In the genomic region with DNA sequence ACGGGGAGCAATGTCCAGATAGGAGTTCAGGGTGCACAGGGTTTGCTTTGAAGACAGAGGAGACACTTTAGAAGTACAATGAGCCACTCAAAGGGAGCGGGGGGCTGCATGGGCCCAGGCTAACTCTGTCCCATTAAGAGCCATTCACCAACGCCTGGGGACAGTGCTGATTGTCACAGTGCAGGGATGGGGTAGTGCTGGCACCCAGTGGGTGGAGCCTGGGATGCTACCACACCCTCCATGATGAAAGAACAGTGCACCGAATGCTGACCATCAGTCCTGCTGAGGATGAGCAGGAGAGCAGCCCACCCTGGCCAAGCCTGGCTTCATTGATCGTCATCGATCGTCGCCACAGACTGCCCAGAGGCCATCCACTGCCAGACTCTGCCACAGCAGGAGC, we compare ENCODE assay signal across 25 mouse cellular contexts. TPM values are rescaled to one million over a fixed set of nuclear protein-coding genes. Genes with fewer than 3 reads are reported as not detected.
DNase-seq lines count a peak whose midpoint lies in the region; ATAC-seq and TF ChIP-seq lines count a peak whose summit lies in the region.
"Had no signal": no experiment of that assay in that cellular context is flagged by ENCODE, and none has a peak within 500 bp of the region (broad histone marks: within the 10 kb centered on the region; RNA-seq: fewer than 3 reads in every experiment).

No protein-coding gene starts in this region.

- H3K4me1 ChIP-seq in hindbrain, embryonic 16.5 days (ENCODE audit: control insufficient read depth, insufficient read depth, low read depth, low read length): peaks cover 19% of the 10 kb centered on the region
- H3K4me1 ChIP-seq in midbrain, embryonic 15.5 days: peaks cover 24% of the 10 kb centered on the region

- H3K4me2 ChIP-seq in hindbrain, embryonic 16.5 days (ENCODE audit: low read length): no peak overlapping the region
- no peak overlapping the region for H3K4me2 ChIP-seq in midbrain, embryonic 15.5 days
- H3K4me2 ChIP-seq: heart, embryonic 13.5 days; intestine, embryonic 15.5 days; lung, embryonic 14.5 days; stomach, embryonic 15.5 days had no signal

- no peak for TF ChIP-seq CTCF in layer of hippocampus, adult 2 months (conservative IDR thresholded peaks at IDR 0.05)

- no peaks in the 10 kb centered on the region for H3K36me3 ChIP-seq in hindbrain, embryonic 16.5 days (ENCODE audit: control insufficient read depth, insufficient read depth, low read length)
- H3K36me3 ChIP-seq in midbrain, embryonic 15.5 days (replicated peaks): no peaks in the 10 kb centered on the region
- H3K36me3 ChIP-seq: heart, embryonic 13.5 days; intestine, embryonic 15.5 days; limb, embryonic 10.5 days; stomach, embryonic 15.5 days had no signal

- peak overlapping the region; percentile 51; the same call in 1 of the 2 replicates for H3K27ac ChIP-seq in layer of hippocampus, adult 2 months
- peak overlapping the region; percentile 5; the same call in 1 of the 2 replicates for H3K27ac ChIP-seq in hindbrain, embryonic 16.5 days (ENCODE audit: low read depth, low read length)
- peak overlapping the region; percentile 31; the same call in 1 of the 2 replicates for H3K27ac ChIP-seq in midbrain, embryonic 15.5 days
- H3K27ac ChIP-seq: heart, embryonic 13.5 days; intestine, embryonic 15.5 days; stomach, embryonic 15.5 days had no signal

- H3K4me3 ChIP-seq in layer of hippocampus, adult 2 months: no peak overlapping the region
- H3K4me3 ChIP-seq in hindbrain, embryonic 16.5 days (ENCODE audit: low read length): no peak overlapping the region
- no peak overlapping the region for H3K4me3 ChIP-seq in midbrain, embryonic 15.5 days
- H3K4me3 ChIP-seq: heart, embryonic 13.5 days; intestine, embryonic 15.5 days; limb, embryonic 10.5 days; stomach, embryonic 15.5 days had no signal

- 0 out of 2 replicates have a peak, but pooled peaks have one; percentile 12 for ATAC-seq in hindbrain, embryonic 16.5 days
- ATAC-seq in midbrain, embryonic 15.5 days (replicated peaks): peak; percentile 60
- ATAC-seq: intestine, embryonic 15.5 days had no signal

- H3K9me3 ChIP-seq in hindbrain, embryonic 16.5 days (ENCODE audit: control insufficient read depth, low read length): no peaks in the 10 kb centered on the region
- no peaks in the 10 kb centered on the region for H3K9me3 ChIP-seq in midbrain, embryonic 15.5 days
- H3K9me3 ChIP-seq: heart, embryonic 13.5 days; intestine, embryonic 15.5 days; limb, embryonic 10.5 days; stomach, embryonic 15.5 days had no signal

- WGBS in hindbrain, embryonic 16.5 days: 66% methylated on average over 8 of the region's 8 CpGs
- 46% methylated on average over 8 of the region's 8 CpGs for WGBS in midbrain, embryonic 15.5 days

- DNase-seq in cerebellum, adult 9-11 months: peak; percentile 37
- DNase-seq in cerebellum, adult 8-10 months: no peak
- DNase-seq in layer of hippocampus, adult 2 months (ENCODE audit: low spot score in 2 of 2): no peak
- DNase-seq in layer of hippocampus, adult 9-10 months (ENCODE audit: low spot score): no peak
- DNase-seq in urinary bladder, postnatal 14 days (ENCODE audit: low spot score): no peak
- DNase-seq in urinary bladder, adult 18-20 months (ENCODE audit: low spot score in 2 of 2): no peak
- DNase-seq: adrenal gland, adult 8-10 months; cerebellum, adult 11-12 months; cerebellum, postnatal 36 days; heart, adult 11 months; heart, postnatal 36 days; kidney, postnatal 4 days; lung, embryonic 14.5 days; lung, postnatal 36 days; right cerebral cortex, postnatal 25 days; thymus, adult 2 months had no signal

- no peak overlapping the region for H3K9ac ChIP-seq in hindbrain, embryonic 16.5 days (ENCODE audit: low read depth, low read length)
- no peak overlapping the region for H3K9ac ChIP-seq in midbrain, embryonic 15.5 days
- H3K9ac ChIP-seq: heart, embryonic 13.5 days; intestine, embryonic 15.5 days; lung, embryonic 14.5 days; stomach, embryonic 15.5 days had no signal

- no peaks in the 10 kb centered on the region for H3K27me3 ChIP-seq in hindbrain, embryonic 16.5 days (replicated peaks; ENCODE audit: control insufficient read depth, insufficient read depth, low read length)
- H3K27me3 ChIP-seq in midbrain, embryonic 15.5 days (replicated peaks): no peaks in the 10 kb centered on the region
- H3K27me3 ChIP-seq: heart, embryonic 13.5 days; intestine, embryonic 15.5 days; stomach, embryonic 15.5 days had no signal

RNA-seq across cellular contexts. Expression of gene Atp9a, which starts 11.0 kb away (rescaled TPM):
- 100 to 1,000 TPM; 339 to 358 TPM for total RNA-seq in layer of hippocampus, adult 2 months (2021)
- 85.0 and 89.8 TPM in 2 replicates for polyA plus RNA-seq in hindbrain, embryonic 16.5 days (2015; fragmentation: Nextera tagmentation; extraction: Ambion mirVana)
- polyA plus RNA-seq in midbrain, embryonic 15.5 days (2015; fragmentation: Nextera tagmentation; extraction: Ambion mirVana): 155 and 179 TPM in 2 replicates
- total RNA-seq: megakaryocyte-erythroid progenitor cell, adult 5-6 weeks had no signal

RNA-seq across cellular contexts. Expression of gene Sall4, which starts 36.5 kb away (rescaled TPM):
- under 1 TPM; 0.34 to 0.61 TPM for total RNA-seq in layer of hippocampus, adult 2 months (2021)
- 0.51 and 0.76 TPM in 2 replicates for polyA plus RNA-seq in hindbrain, embryonic 16.5 days (2015; fragmentation: Nextera tagmentation; extraction: Ambion mirVana)
- polyA plus RNA-seq in midbrain, embryonic 15.5 days (2015; fragmentation: Nextera tagmentation; extraction: Ambion mirVana): 1.2 and 1.3 TPM in 2 replicates
- total RNA-seq: liver, adult 2 months; megakaryocyte-erythroid progenitor cell, adult 5-6 weeks had no signal
- polyA plus RNA-seq: liver, adult 2 months; spleen, adult 2 months had no signal
